Mouse (Mus musculus) liver, embryonic 14.5 days (tissue): ENCODE measurements at regions not wholly inside any gene's neighbourhood (a gene's known extent, or its start where the extent isn't known, plus 50 kb on each side); places are given as distances from the start of the nearest gene placed in this dataset.

Source experiments
- ATAC-seq: fragments of 200-750 bp; cut with Nextera tagmentation; 2 replicates; pipeline ENCODE4 v1.8.0; 2017; ENCODE audit warnings: moderate number of reproducible peaks, mild to moderate bottlenecking, moderate library complexity; ENCODE audit not compliant: insufficient read depth
- DNase-seq, 3 experiments: peaks; one replicate each; pipeline ENCODE4 v3.0.0-alpha.2; 2012 to 2013; ENCODE audit warnings: low read depth in 3 of 3, low spot score in 3 of 3
- H3K27ac ChIP-seq: fragments of 300-500 bp; sonication (generic); 2 replicates; pipeline ENCODE4 v1.5.1; 2014; ENCODE audit warnings: moderate library complexity, mild to moderate bottlenecking, control low read depth, inconsistent platforms
- H3K27me3 ChIP-seq: fragments of 300-500 bp; sonication (generic); 2 replicates; pipeline ENCODE4 v1.6.1; 2014; ENCODE audit warnings: mild to moderate bottlenecking, low read length, moderate library complexity; ENCODE audit not compliant: control insufficient read depth, insufficient read depth
- H3K36me3 ChIP-seq: fragments of 300-500 bp; sonication (generic); replicated peaks from 2 replicates; pipeline ENCODE4 v1.6.1; 2014; ENCODE audit warnings: low read depth; ENCODE audit not compliant: control insufficient read depth, insufficient read depth
- H3K4me1 ChIP-seq, 2 experiments: fragments of 200-500 bp in 1 of 2; fragments of 300-500 bp in 1 of 2; sonication (generic) in 1 of 2; replicated peaks; 2 replicates each; pipeline ENCODE4 v1.6.1; 2012 to 2014; ENCODE audit warnings: antibody characterized with exemption in 1 of 2, inconsistent platforms in 1 of 2, low read length in 1 of 2; ENCODE audit not compliant: control insufficient read depth in 2 of 2, insufficient read depth in 2 of 2
- H3K4me2 ChIP-seq: fragments of 300-500 bp; sonication (generic); 2 replicates; pipeline ENCODE4 v1.6.1; 2014; ENCODE audit warnings: low read depth, mild to moderate bottlenecking, control low read depth, moderate library complexity
- H3K4me3 ChIP-seq, 2 experiments: fragments of 200-500 bp in 1 of 2; fragments of 300-500 bp in 1 of 2; sonication (generic) in 1 of 2; 2 replicates each; pipeline ENCODE4 v1.5.1; 2012 to 2014; ENCODE audit warnings: low read depth in 2 of 2, low read length in 2 of 2, mild to moderate bottlenecking in 2 of 2, control low read depth in 1 of 2, inconsistent platforms in 1 of 2, moderate library complexity in 1 of 2; ENCODE audit not compliant: insufficient read depth in 1 of 2
- H3K9ac ChIP-seq: fragments of 300-500 bp; sonication (generic); replicated peaks from 2 replicates; pipeline ENCODE4 v1.6.1; 2014; ENCODE audit warnings: mild to moderate bottlenecking, control low read depth, moderate library complexity
- H3K9me3 ChIP-seq: fragments of 300-500 bp; sonication (generic); 2 replicates; pipeline ENCODE4 v1.6.1; 2016; ENCODE audit warnings: low read length, mixed read lengths; ENCODE audit not compliant: control insufficient read depth
- CTCF ChIP-seq: IDR thresholded peaks from 2 replicates; pipeline ENCODE4 v1.5.1; 2016; ENCODE audit warnings: antibody characterized with exemption, low read depth, control low read depth
- EP300 ChIP-seq: IDR thresholded peaks from 2 replicates; pipeline ENCODE4 v1.6.1; 2016; ENCODE audit warnings: antibody characterized with exemption, low read depth
- WGBS: fragments of 180-500 bp; shearing (Covaris S2); extraction: QIAGEN DNeasy Blood & Tissue Kit; methylation state at CpG from one replicate; pipeline ENCODE4 v1.1.7; 2014; ENCODE audit not compliant: insufficient replicate concordance; 5-methylcytosine and 5-hydroxymethylcytosine counted together

DNA sequence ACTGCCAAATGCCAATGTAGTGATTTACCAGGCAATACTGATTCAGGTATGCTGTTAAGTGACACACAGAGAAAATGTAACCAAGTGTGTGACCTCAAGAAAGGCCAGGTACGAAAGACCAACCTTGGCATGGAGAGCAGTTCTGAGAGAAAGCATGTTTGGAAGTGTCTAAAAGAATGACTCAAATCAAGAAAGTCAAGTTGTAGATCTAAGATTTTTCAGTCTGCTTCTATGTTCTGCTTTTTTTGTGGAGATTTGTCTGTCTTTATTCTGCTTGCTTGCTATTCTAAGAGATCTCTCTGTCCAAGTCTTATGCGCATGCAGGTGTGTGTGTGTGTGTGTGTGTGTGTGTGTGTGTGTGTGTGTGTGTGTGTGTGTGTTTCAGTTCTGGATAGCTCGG, 277.4 kb upstream of the Klf12 start:
- Histone ChIP-seq H3K4me1 (no peaks in the 10 kb centered on the region), H3K4me2 (no peak overlapping the region), H3K27me3 (no peaks in the 10 kb centered on the region), H3K9ac (no peak overlapping the region), H3K36me3 (no peaks in the 10 kb centered on the region), H3K27ac (no peak overlapping the region), H3K4me3 (no peak overlapping the region), H3K9me3 (no peaks in the 10 kb centered on the region)
- 56% methylated on average over 3 of the region's 3 CpGs for WGBS
- ATAC-seq (no peak), DNase-seq (no peak)
- no peak for TF ChIP-seq CTCF

DNA sequence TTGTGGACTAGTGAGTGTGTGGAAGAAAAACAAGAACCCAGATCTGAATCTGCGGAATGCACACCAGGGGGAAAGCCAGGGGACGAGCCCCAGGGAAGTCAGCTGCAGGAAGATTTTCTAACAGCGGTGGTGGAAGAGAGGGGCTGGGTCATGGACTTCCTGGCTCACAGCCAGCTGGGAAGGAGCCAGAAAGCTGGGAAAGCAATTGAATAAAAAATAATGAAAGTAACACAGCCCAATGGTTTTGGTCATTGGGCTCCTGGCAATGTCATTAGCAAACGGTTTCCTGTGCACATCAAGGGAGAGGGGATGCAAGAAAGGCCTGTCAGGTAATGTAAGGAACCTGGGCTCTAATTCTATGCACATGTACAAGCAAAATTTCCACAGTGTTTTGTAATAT, 273.9 kb upstream of the Klf12 start:
- DNase-seq (no peak), ATAC-seq (no peak)
- Histone ChIP-seq H3K9me3 (no peaks in the 10 kb centered on the region), H3K4me3 (no peak overlapping the region), H3K36me3 (no peaks in the 10 kb centered on the region), H3K4me2 (no peak overlapping the region), H3K27ac (no peak overlapping the region), H3K9ac (no peak overlapping the region), H3K27me3 (no peaks in the 10 kb centered on the region), H3K4me1 (no peaks in the 10 kb centered on the region)
- TF ChIP-seq EP300 = no peak
- no peak for TF ChIP-seq CTCF
- WGBS = 34% methylated on average over 4 of the region's 4 CpGs

DNA sequence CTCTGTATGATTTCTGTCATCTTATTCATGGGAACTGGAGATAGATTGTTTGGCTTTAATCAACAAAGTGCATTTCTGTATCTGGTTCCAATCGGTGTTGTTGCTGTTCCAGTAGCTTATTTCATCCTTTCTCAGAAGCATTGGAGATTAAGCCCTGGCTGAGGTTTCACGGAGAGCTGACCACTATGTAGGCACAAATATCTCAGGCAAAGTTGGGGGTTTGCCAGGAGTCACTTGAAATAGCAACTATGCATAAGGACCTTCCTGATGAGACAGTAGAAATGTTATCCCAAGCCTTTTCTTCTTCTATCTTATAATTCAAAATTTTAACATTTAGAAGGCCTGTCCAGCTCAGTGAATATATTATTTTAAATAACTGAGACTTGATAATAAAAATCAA, 268.0 kb upstream of the Klf12 start:
- no peaks in the 10 kb centered on the region for H3K36me3 ChIP-seq
- ATAC-seq = no peak
- H3K27ac ChIP-seq = no peak overlapping the region
- 54% methylated on average over 2 of the region's 2 CpGs for WGBS
- DNase-seq = no peak
- no peaks in the 10 kb centered on the region for H3K9me3 ChIP-seq
- no peaks in the 10 kb centered on the region for H3K4me1 ChIP-seq
- TF ChIP-seq CTCF (no peak), EP300 (no peak)
- H3K4me2 ChIP-seq = no peak overlapping the region
- H3K4me3 ChIP-seq = no peak overlapping the region
- H3K27me3 ChIP-seq = no peaks in the 10 kb centered on the region
- no peak overlapping the region for H3K9ac ChIP-seq

DNA sequence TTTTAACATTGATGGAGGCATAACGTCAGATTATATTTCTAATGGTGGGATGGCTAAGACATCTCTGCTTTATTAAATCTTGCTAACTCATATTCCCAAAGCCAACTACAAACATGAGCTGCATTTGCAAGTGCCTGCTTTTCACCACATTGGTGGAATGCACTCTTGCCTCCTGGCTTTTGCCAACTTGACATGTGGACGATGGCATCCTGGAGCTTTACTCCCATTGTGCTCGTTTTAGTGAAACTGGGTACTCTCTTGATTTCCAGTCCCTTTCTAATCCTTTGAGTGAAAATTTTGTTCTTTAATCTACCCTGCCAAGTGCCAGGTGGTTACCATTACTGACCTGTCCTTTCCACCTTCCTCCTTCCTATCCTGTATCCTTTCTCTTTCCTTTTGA, 265.8 kb upstream of the Klf12 start:
- no peak for ATAC-seq
- TF ChIP-seq EP300 (no peak), CTCF (no peak)
- WGBS = 62% methylated on average over 3 of the region's 3 CpGs

DNA sequence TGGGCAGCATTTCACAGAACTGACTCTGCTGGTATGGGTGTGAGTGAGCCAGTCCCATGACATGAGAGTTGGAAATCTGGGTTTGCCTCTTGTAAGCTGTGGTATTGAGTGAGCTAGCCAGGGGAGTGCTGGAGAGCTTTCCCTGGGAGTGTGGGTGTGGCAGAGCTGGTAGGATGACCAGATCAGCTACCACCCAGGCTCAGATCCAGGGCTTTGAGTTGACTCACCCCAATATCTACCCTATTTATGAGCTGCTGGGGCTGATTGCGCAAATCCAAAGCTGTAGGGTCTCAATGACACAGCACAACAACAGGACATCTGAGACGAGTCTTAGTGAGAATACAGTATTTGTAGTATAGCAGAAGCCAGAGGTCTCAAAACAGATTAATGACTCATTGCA, 245.7 kb upstream of the Klf12 start:
- DNase-seq = no peak
- H3K9me3 ChIP-seq = no peaks in the 10 kb centered on the region
- no peaks in the 10 kb centered on the region for H3K27me3 ChIP-seq
- no peak overlapping the region for H3K27ac ChIP-seq
- no peak overlapping the region for H3K4me3 ChIP-seq
- no peak for ATAC-seq
- WGBS = 52% methylated on average over 2 of the region's 2 CpGs
- H3K4me1 ChIP-seq = no peaks in the 10 kb centered on the region
- no peak overlapping the region for H3K9ac ChIP-seq
- TF ChIP-seq CTCF (no peak), EP300 (no peak)
- no peak overlapping the region for H3K4me2 ChIP-seq
- no peaks in the 10 kb centered on the region for H3K36me3 ChIP-seq

More for the DNA sequence above, 265.8 kb upstream of the Klf12 start:
- H3K9ac ChIP-seq = no peak overlapping the region
- H3K4me1 ChIP-seq = no peaks in the 10 kb centered on the region
- H3K4me3 ChIP-seq = no peak overlapping the region
- no peak for DNase-seq
- no peaks in the 10 kb centered on the region for H3K36me3 ChIP-seq
- no peak overlapping the region for H3K27ac ChIP-seq
- H3K4me2 ChIP-seq = no peak overlapping the region
- no peaks in the 10 kb centered on the region for H3K9me3 ChIP-seq
- no peaks in the 10 kb centered on the region for H3K27me3 ChIP-seq

DNA sequence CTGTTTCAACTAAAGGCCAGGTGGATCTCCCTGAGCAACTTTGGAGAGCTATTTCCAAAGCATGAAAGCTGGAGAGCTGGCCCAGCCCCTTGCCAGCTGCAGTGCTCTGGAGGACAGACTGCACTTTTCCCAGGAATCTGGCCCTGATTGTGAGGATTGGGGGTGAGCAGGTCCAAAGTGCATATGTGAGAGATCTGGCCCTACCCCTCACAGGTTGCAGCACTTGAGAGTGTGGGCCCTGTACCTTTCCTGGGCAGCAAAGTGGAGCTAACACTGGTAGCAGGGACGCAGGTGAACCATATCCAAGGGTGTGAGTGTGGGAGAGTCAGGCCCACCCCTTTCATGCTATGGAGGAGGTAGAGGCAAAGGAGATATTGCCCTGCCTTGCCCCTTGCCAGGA, 245.3 kb upstream of the Klf12 start:
- H3K27me3 ChIP-seq = no peaks in the 10 kb centered on the region
- no peak for ATAC-seq
- no peak overlapping the region for H3K9ac ChIP-seq
- WGBS = 47% methylated on average over 1 of the region's 1 CpGs
- H3K4me1 ChIP-seq = no peaks in the 10 kb centered on the region
- no peak overlapping the region for H3K27ac ChIP-seq
- H3K9me3 ChIP-seq = no peaks in the 10 kb centered on the region
- no peaks in the 10 kb centered on the region for H3K36me3 ChIP-seq
- H3K4me2 ChIP-seq = no peak overlapping the region
- DNase-seq = no peak
- no peak overlapping the region for H3K4me3 ChIP-seq
- no peak for TF ChIP-seq CTCF
- TF ChIP-seq EP300 = no peak
